ENCODE assay signal across 8 mouse cellular contexts in genomic region chr9:66705766-66706165, GRCm38 (mm10). TPM values are rescaled to one million over a fixed set of nuclear protein-coding genes. Genes with fewer than 3 reads are reported as not detected.
DNase-seq lines count a peak whose midpoint lies in the region; ATAC-seq and TF ChIP-seq lines count a peak whose summit lies in the region.

No protein-coding gene starts in this region.

- H3K9ac ChIP-seq in embryonic facial prominence, embryonic 14.5 days (ENCODE audit: low read depth, low read length) = no peak overlapping the region
- H3K9ac ChIP-seq in limb, embryonic 14.5 days (ENCODE audit: low read depth, low read length, severe bottlenecking) = no peak overlapping the region

- WGBS in embryonic facial prominence, embryonic 14.5 days = 50% methylated on average over 2 of the region's 2 CpGs
- WGBS in kidney, adult 2 months = 48% methylated on average over 2 of the region's 2 CpGs
- 69% methylated on average over 2 of the region's 2 CpGs for WGBS in limb, embryonic 14.5 days

- no peaks in the 10 kb centered on the region for H3K27me3 ChIP-seq in embryonic facial prominence, embryonic 14.5 days (replicated peaks; ENCODE audit: control insufficient read depth, insufficient read depth, low read length)
- H3K27me3 ChIP-seq in kidney, adult 2 months (replicated peaks; ENCODE audit: control insufficient read depth, insufficient read depth, low read length) = no peaks in the 10 kb centered on the region
- no peaks in the 10 kb centered on the region for H3K27me3 ChIP-seq in limb, embryonic 14.5 days (ENCODE audit: control insufficient read depth, insufficient read depth, low read length)

- peak; percentile 75 for TF ChIP-seq CTCF in kidney, adult 2 months (conservative IDR thresholded peaks at IDR 0.05; ENCODE audit: insufficient read depth, insufficient read length, low read depth, low read length)

- DNase-seq in ovary, postnatal 10 days (ENCODE audit: low spot score) = peak; percentile 66
- DNase-seq in ovary, adult 18-20 months (ENCODE audit: low spot score) = no peak
- DNase-seq in adrenal gland, postnatal 4 days (ENCODE audit: low spot score in 2 of 2) = peak; percentile 55 to 63
- DNase-seq in embryonic facial prominence, embryonic 14.5 days (ENCODE audit: low spot score) = peak; percentile 26
- DNase-seq in kidney, adult 2 months = peak; percentile 89
- peak; percentile 53 for DNase-seq in limb, embryonic 14.5 days (ENCODE audit: low spot score)
- peak; percentile 90 for DNase-seq in retina, embryonic 14.5 days (ENCODE audit: low spot score)
- peak; percentile 37 for DNase-seq in urinary bladder, postnatal 10 days (ENCODE audit: low spot score)

- no peak for ATAC-seq in embryonic facial prominence, embryonic 14.5 days (ENCODE audit: low read depth)
- no peak for ATAC-seq in limb, embryonic 14.5 days (ENCODE audit: low FRiP score, low read depth)

- H3K4me3 ChIP-seq in embryonic facial prominence, embryonic 14.5 days (ENCODE audit: low read depth, low read length) = no peak overlapping the region
- no peak overlapping the region for H3K4me3 ChIP-seq in kidney, adult 2 months (ENCODE audit: insufficient read depth, low read depth, low read length)
- H3K4me3 ChIP-seq in limb, embryonic 14.5 days (replicated peaks; ENCODE audit: low read length) = no peak overlapping the region

- peaks cover 24% of the 10 kb centered on the region for H3K4me1 ChIP-seq in embryonic facial prominence, embryonic 14.5 days (ENCODE audit: control insufficient read depth, insufficient read depth, low read length)
- peaks cover 10% of the 10 kb centered on the region; the same call in 1 of the 2 replicates for H3K4me1 ChIP-seq in kidney, adult 2 months (ENCODE audit: control insufficient read depth, insufficient read depth, low read length)
- peaks cover 25% of the 10 kb centered on the region for H3K4me1 ChIP-seq in limb, embryonic 14.5 days (ENCODE audit: control insufficient read depth, insufficient read depth, low read length)

- no peak for TF ChIP-seq POLR2A in kidney, adult 2 months (IDR thresholded peaks at IDR 0.05; ENCODE audit: low read depth, low read length)
- TF ChIP-seq POLR2A in limb, embryonic 14.5 days (IDR thresholded peaks at IDR 0.05; ENCODE audit: borderline replicate concordance, extremely low read depth, insufficient read depth, insufficient read length) = no peak

- no peak overlapping the region for H3K4me2 ChIP-seq in embryonic facial prominence, embryonic 14.5 days (ENCODE audit: low read depth, low read length)
- no peak overlapping the region for H3K4me2 ChIP-seq in limb, embryonic 14.5 days (replicated peaks; ENCODE audit: low read depth, low read length, severe bottlenecking)

- H3K9me3 ChIP-seq in embryonic facial prominence, embryonic 14.5 days (ENCODE audit: control insufficient read depth, low read length) = no peaks in the 10 kb centered on the region
- H3K9me3 ChIP-seq in limb, embryonic 14.5 days (ENCODE audit: control insufficient read depth, low read length) = no peaks in the 10 kb centered on the region

- H3K36me3 ChIP-seq in embryonic facial prominence, embryonic 14.5 days (ENCODE audit: control insufficient read depth, insufficient read depth, low read length) = no peaks in the 10 kb centered on the region
- H3K36me3 ChIP-seq in kidney, adult 2 months (ENCODE audit: control insufficient read depth, insufficient read depth, low read length) = no peaks in the 10 kb centered on the region
- no peaks in the 10 kb centered on the region for H3K36me3 ChIP-seq in limb, embryonic 14.5 days (ENCODE audit: control insufficient read depth, insufficient read depth, low read length)

- no peak overlapping the region for H3K27ac ChIP-seq in embryonic facial prominence, embryonic 14.5 days (replicated peaks; ENCODE audit: low read depth, low read length)
- no peak overlapping the region for H3K27ac ChIP-seq in kidney, adult 2 months (ENCODE audit: insufficient read depth, low read depth, low read length)
- no peak overlapping the region for H3K27ac ChIP-seq in limb, embryonic 14.5 days (replicated peaks; ENCODE audit: low read depth, low read length)

RNA-seq across cellular contexts. Expression of gene Car12, which starts 7.7 kb away (rescaled TPM):
- 10 to 100 TPM in 1 of 2 experiments, 1 to 10 TPM in 1; 1.9 to 21.5 TPM for total RNA-seq in adrenal gland, postnatal 4 days (2021)
- 7.7 and 10.3 TPM in 2 replicates for polyA plus RNA-seq in embryonic facial prominence, embryonic 14.5 days (2014; fragmentation: Nextera tagmentation; extraction: Ambion mirVana)
- 295 and 328 TPM in 2 replicates for polyA plus RNA-seq in kidney, adult 2 months (2012; rRNA removed)
- polyA plus RNA-seq in limb, embryonic 14.5 days (2012; rRNA removed) = 36.5 and 40.0 TPM in 2 replicates
- 15.8 and 17.8 TPM in 2 replicates for polyA plus RNA-seq in limb, embryonic 14.5 days (2014; fragmentation: Nextera tagmentation; extraction: Ambion mirVana)
